Mouse (Mus musculus): ENCODE data around the gene Hspa1b. TPM values are rescaled to one million over a fixed set of nuclear protein-coding genes. Genes with fewer than 3 reads are reported as not detected.

The Hspa1b gene
- polyA plus RNA-seq (2012; rRNA removed): 4.4 and 6.7 TPM in 2 replicates

GRCm38 (mm10) chr17:34959130-34959778 lies at the start of gene Hspa1b:
TSS of gene Hspa1b (minus strand) at chr17:34959238.

GRCm38 (mm10) chr17:35000717-35001451 lies 41.8 kb upstream of the Hspa1b start, which contains the start of gene Vars:
TSS of gene Vars (plus strand) at chr17:35000987.

GRCm38 (mm10) chr17:34981690-34982180 lies 22.7 kb upstream of the Hspa1b start, which contains the start of gene Lsm2:
TSS of gene Lsm2 (plus strand) at chr17:34981862.

GRCm38 (mm10) chr17:34972069-34972749 lies 13.2 kb upstream of the Hspa1b start, which contains the start of the genes Hspa1a and Hspa1l:
TSS of gene Hspa1a (minus strand) at chr17:34972156.
TSS of gene Hspa1l (plus strand) at chr17:34972703.

GRCm38 (mm10) chr17:34969822-34970221 lies 10.8 kb upstream of the Hspa1b start, which contains the start of gene Gm20481:
TSS of gene Gm20481 (plus strand) at chr17:34969912.

GRCm38 (mm10) chr17:34931061-34931734 lies 27.8 kb downstream of the Hspa1b start, which contains the start of gene Neu1:
TSS of gene Neu1 (plus strand) at chr17:34931253.

GRCm38 (mm10) chr17:34913930-34914665 lies 44.9 kb downstream of the Hspa1b start, which contains the start of gene Slc44a4:
TSS of gene Slc44a4 (plus strand) at chr17:34914466.

Other genes with a start within 250 kb of the Hspa1b start
- gene C4b, start 215.4 kb downstream of the Hspa1b start, polyA plus RNA-seq (2012; rRNA removed): 0.23 and 0.74 TPM in 2 replicates
- 0.04 TPM in 1 of 2 replicates, not detected in the other for gene Cyp21a1, start 154.7 kb downstream of the Hspa1b start, polyA plus RNA-seq (2012; rRNA removed)
- 68.6 and 70.2 TPM in 2 replicates for gene Stk19, start 122.3 kb downstream of the Hspa1b start, polyA plus RNA-seq (2012; rRNA removed)
- gene Dxo, start 122.2 kb downstream of the Hspa1b start, polyA plus RNA-seq (2012; rRNA removed): 84.5 and 86.1 TPM in 2 replicates
- 102 and 104 TPM in 2 replicates for gene Skiv2l, start 109.0 kb downstream of the Hspa1b start, polyA plus RNA-seq (2012; rRNA removed)
- 74.4 and 75.2 TPM in 2 replicates for gene Nelfe, start 108.8 kb downstream of the Hspa1b start, polyA plus RNA-seq (2012; rRNA removed)
- gene Cfb, start 96.7 kb downstream of the Hspa1b start, polyA plus RNA-seq (2012; rRNA removed): 1.2 and 2.4 TPM in 2 replicates
- gene Zbtb12, start 79.8 kb downstream of the Hspa1b start, polyA plus RNA-seq (2012; rRNA removed): 112 and 124 TPM in 2 replicates
- gene Gm20547, start 77.2 kb downstream of the Hspa1b start, polyA plus RNA-seq (2012; rRNA removed): not detected in 2 replicates
- 2.2 and 3.4 TPM in 2 replicates for gene C2, start 61.0 kb downstream of the Hspa1b start, polyA plus RNA-seq (2012; rRNA removed)
- gene Ehmt2, start 60.8 kb downstream of the Hspa1b start, polyA plus RNA-seq (2012; rRNA removed): 310 and 337 TPM in 2 replicates
- 0.02 and 0.08 TPM in 2 replicates for gene Slc44a4, start 44.8 kb downstream of the Hspa1b start, polyA plus RNA-seq (2012; rRNA removed)
- 24.0 and 24.4 TPM in 2 replicates for gene Neu1, start 28.0 kb downstream of the Hspa1b start, polyA plus RNA-seq (2012; rRNA removed)
- gene Gm20481, start 10.7 kb upstream of the Hspa1b start, polyA plus RNA-seq (2012; rRNA removed): not detected in 2 replicates
- gene Hspa1a, start 12.9 kb upstream of the Hspa1b start, polyA plus RNA-seq (2012; rRNA removed): 4.1 and 5.8 TPM in 2 replicates
- gene Hspa1l, start 13.5 kb upstream of the Hspa1b start, polyA plus RNA-seq (2012; rRNA removed): 0.29 and 0.31 TPM in 2 replicates
- 113 and 117 TPM in 2 replicates for gene Lsm2, start 22.6 kb upstream of the Hspa1b start, polyA plus RNA-seq (2012; rRNA removed)
- 96.9 and 103 TPM in 2 replicates for gene Vars, start 41.7 kb upstream of the Hspa1b start, polyA plus RNA-seq (2012; rRNA removed)
- gene Vwa7, start 57.3 kb upstream of the Hspa1b start, polyA plus RNA-seq (2012; rRNA removed): 0.54 and 0.55 TPM in 2 replicates
- gene Sapcd1, start 68.8 kb upstream of the Hspa1b start, polyA plus RNA-seq (2012; rRNA removed): 6.1 TPM in 2 replicates
- 4.1 and 6.2 TPM in 2 replicates for gene Msh5, start 87.5 kb upstream of the Hspa1b start, polyA plus RNA-seq (2012; rRNA removed)
- gene Clic1, start 90.7 kb upstream of the Hspa1b start, polyA plus RNA-seq (2012; rRNA removed): 89.1 and 106 TPM in 2 replicates
- gene Ddah2, start 99.8 kb upstream of the Hspa1b start, polyA plus RNA-seq (2012; rRNA removed): 371 and 426 TPM in 2 replicates
- gene Ly6g6c, start 106.2 kb upstream of the Hspa1b start, polyA plus RNA-seq (2012; rRNA removed): 0.07 and 0.48 TPM in 2 replicates
- 0.22 and 0.23 TPM in 2 replicates for gene Mpig6b, start 106.9 kb upstream of the Hspa1b start, polyA plus RNA-seq (2012; rRNA removed)
- 3.0 and 7.1 TPM in 2 replicates for gene Ly6g6e, start 117.7 kb upstream of the Hspa1b start, polyA plus RNA-seq (2012; rRNA removed)
- 2.3 and 2.8 TPM in 2 replicates for gene Ly6g6d, start 118.8 kb upstream of the Hspa1b start, polyA plus RNA-seq (2012; rRNA removed)
- 0.10 and 0.16 TPM in 2 replicates for gene Ly6g6f, start 126.4 kb upstream of the Hspa1b start, polyA plus RNA-seq (2012; rRNA removed)
- 93.6 and 106 TPM in 2 replicates for gene Abhd16a, start 130.0 kb upstream of the Hspa1b start, polyA plus RNA-seq (2012; rRNA removed)
- not detected in 2 replicates for gene Ly6g5c, start 149.0 kb upstream of the Hspa1b start, polyA plus RNA-seq (2012; rRNA removed)
- gene Ly6g5b, start 156.2 kb upstream of the Hspa1b start, polyA plus RNA-seq (2012; rRNA removed): 2.9 TPM in 2 replicates
- 22.2 and 25.0 TPM in 2 replicates for gene Gpank1, start 162.2 kb upstream of the Hspa1b start, polyA plus RNA-seq (2012; rRNA removed)
- 218 and 221 TPM in 2 replicates for gene Csnk2b, start 162.8 kb upstream of the Hspa1b start, polyA plus RNA-seq (2012; rRNA removed)
- 4.9 and 5.3 TPM in 2 replicates for gene D17H6S53E, start 167.1 kb upstream of the Hspa1b start, polyA plus RNA-seq (2012; rRNA removed)
- gene Apom, start 172.8 kb upstream of the Hspa1b start, polyA plus RNA-seq (2012; rRNA removed): 1.1 and 1.2 TPM in 2 replicates
- gene Bag6, start 175.9 kb upstream of the Hspa1b start, polyA plus RNA-seq (2012; rRNA removed): 327 and 363 TPM in 2 replicates
- gene Prrc2a, start 205.7 kb upstream of the Hspa1b start, polyA plus RNA-seq (2012; rRNA removed): 357 and 368 TPM in 2 replicates
- 3.3 and 4.7 TPM in 2 replicates for gene Aif1, start 216.8 kb upstream of the Hspa1b start, polyA plus RNA-seq (2012; rRNA removed)
- gene Lst1, start 229.2 kb upstream of the Hspa1b start, polyA plus RNA-seq (2012; rRNA removed): 12.8 and 13.3 TPM in 2 replicates
- 0.71 and 1.3 TPM in 2 replicates for gene Ltb, start 235.2 kb upstream of the Hspa1b start, polyA plus RNA-seq (2012; rRNA removed)
- 0.34 and 0.66 TPM in 2 replicates for gene Tnf, start 242.8 kb upstream of the Hspa1b start, polyA plus RNA-seq (2012; rRNA removed)
- gene Lta, start 246.1 kb upstream of the Hspa1b start, polyA plus RNA-seq (2012; rRNA removed): 0.32 and 0.34 TPM in 2 replicates

Data from central nervous system, embryonic 14 days (tissue).